Mouse (Mus musculus): ENCODE measurements around the gene Ccdc170.

Gene Ccdc170

DNA sequence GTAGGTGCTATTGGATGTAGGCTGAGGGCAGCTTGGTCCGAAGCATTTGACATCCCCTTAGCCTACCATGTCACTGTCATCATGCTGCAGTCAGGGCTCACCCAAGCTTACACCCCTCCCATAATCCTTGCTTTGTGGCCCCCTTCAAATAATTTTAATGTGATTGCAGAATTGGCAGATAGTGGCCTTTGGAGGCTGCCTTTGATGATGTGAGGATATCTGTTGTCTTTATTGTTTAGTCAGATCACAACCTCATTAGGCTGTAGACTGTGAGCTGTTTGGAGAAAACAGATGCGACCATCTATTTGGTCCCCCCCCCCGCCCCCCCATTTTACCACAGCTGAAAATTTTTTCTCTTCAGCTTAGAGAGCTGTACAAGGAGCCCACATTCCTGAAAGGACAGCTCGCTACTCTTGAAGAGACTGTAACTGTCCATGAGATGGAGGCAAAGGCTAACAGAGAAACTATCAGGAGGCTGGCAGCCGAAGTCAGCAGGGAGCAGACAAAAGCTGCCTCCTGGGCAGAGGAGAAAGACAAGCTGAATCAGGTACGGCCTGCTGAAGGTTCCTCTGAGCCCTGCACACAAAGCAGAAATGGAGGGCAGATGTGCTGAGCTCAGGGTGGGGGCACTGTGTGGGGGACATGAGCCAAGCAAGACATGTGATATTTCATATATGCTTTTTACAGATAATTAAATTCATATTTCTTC lies 38.2 kb downstream of the Ccdc170 start:
- no peak for DNase-seq (ENCODE audit: low read depth in 1 of 2, low spot score in 2 of 2)

DNA sequence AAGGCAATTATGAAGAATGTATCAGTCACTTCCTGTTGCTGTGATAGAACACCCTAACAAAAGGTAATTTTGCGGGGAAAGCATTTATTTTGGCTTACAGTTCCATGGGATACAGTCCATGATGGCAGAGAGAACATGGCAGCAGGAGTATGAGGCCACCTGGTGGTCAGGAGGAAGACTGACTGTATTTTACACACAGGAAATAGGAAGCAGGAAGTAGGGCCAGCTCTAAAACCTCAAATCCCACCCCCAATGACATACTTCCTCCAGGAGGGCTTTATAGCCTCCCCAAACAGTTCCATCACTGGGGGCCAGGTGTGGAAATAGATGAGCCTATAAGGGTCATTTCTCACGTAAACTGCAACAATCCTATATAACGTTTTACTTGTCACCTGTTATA lies 39.8 kb downstream of the Ccdc170 start:
- DNase-seq (ENCODE audit: low read depth in 1 of 2, low spot score in 2 of 2), result no peak

DNA sequence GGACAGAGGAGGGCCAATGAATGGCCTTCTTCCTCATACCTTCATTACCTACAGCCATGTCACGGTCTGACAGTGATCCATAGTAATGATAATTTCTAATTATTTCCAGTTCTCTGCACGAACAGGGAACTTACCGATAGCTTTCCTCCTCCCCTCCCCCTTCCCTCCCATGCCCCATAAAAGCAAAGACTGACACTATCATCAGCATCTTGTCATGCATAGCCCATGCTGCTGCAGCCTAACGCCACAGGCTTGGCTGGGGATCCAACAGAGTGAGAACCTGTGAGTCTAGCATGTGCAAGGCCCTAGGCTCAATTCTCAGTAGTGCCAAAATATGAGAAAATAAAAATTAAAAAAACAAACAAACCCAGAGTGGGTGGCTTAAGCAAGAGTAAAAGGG lies 40.8 kb downstream of the Ccdc170 start:
- no peak for DNase-seq (ENCODE audit: low read depth in 1 of 2, low spot score in 2 of 2)

DNA sequence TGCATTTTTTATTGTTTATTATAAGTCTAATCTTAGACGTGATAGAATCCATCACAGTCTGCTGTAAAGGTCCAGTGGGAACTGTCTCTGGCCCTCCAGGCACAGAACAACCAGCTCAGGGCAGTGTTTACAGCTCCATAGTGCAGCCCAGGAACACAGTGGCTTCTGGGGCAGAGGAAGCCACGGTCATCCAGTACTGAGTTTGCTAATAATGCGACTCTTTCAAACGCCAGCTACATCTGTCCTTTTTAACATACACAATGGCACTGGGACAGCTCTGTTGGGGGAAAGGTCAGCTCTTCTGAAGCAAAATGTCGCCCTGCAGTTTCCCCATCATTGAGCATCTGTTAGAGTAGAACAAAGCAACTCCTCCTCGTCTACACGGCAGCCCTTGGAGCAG lies 45.7 kb downstream of the Ccdc170 start:
- no peak for DNase-seq (ENCODE audit: low read depth in 1 of 2, low spot score in 2 of 2)

DNA sequence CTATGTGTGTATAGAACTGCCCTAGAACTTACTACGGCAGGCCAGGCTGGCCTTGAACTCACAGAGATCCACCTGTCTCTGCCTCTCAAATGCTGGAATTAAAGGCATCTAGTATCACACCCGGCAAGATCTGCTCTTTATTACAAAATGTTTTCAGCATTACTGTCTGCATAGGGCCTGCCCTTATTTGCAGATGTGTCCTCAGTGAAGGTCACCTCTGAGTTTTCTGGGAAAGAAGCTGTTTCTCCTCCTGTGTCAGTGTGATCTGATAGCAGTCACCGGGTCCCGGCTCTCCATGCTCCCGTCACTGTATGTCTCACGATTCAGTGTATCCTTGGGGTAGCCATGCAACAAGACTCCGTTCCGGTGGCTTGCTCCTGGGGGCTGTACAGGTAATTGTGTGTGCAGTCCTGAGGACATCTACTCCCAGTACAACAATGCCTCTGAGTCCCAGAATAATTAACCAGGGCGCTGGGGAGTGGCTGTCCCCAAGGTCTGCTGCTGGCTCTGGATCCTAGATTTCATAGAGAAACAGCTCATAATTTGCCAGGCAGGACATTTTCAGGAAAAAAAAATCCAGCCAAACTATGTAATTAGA lies 48.4 kb downstream of the Ccdc170 start:
- DNase-seq (ENCODE audit: low read depth in 1 of 2, low spot score in 2 of 2), result no peak

DNA sequence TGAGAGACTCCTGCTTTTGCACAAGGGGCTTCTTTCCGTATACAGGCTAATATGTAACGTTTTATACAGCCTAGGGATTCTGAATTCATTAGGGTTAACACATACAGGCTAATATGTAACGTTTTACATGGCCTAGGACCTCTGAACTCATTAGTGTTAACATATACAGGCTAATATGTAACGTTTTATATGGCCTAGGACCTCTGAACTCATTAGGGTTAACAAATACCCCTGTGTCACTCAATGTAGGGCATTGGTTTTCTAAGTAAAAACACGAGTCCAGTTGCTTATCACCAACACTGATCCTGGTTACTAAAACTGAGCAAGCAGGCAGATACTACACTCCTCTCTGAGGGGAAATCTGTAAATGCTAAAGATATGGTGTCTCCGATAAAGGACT lies 49.6 kb downstream of the Ccdc170 start:
- DNase-seq (ENCODE audit: low read depth in 1 of 2, low spot score in 2 of 2), result no peak

DNA sequence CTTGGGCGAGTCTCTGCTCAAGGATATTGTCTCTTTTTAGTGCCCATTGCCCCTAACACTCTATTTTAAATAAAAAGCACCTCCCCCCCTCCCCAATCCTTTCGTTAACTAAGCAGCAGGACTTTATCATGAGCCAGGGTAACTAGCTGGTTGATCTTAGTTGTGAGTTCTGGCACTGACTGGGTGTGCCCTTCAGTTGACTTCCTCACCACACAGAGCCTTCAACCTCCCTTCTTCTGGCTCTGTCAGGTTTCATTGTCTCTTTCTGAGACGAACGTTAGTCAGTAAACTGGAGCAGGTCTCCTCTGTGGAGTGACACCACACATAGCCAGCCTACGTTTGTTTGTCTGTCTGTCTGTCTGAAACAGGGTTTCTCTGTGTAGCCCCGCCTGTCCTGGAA lies 50.4 kb downstream of the Ccdc170 start:
- DNase-seq (ENCODE audit: low read depth in 1 of 2, low spot score in 2 of 2), result no peak

DNA sequence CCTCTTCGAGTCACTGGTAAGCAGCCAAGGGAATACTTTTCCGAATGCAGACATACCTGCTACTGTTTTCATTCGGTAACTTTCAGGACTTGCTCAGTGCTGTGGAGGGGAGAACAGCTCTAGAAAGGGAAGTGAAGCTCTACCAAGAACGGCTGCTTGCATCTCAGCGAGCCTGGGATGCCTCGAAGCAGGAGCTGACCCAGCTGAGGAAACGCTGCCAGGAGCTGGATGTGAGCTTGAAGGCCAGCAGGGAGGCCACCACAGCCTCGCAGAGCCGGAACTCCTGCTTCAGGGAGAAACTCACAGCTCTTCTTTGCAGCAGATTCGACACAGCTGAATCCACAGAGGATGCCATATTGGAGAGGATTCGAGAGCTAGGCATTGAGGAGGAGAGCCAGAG lies 51.6 kb downstream of the Ccdc170 start:
- DNase-seq (ENCODE audit: low read depth in 1 of 2, low spot score in 2 of 2), result no peak

DNA sequence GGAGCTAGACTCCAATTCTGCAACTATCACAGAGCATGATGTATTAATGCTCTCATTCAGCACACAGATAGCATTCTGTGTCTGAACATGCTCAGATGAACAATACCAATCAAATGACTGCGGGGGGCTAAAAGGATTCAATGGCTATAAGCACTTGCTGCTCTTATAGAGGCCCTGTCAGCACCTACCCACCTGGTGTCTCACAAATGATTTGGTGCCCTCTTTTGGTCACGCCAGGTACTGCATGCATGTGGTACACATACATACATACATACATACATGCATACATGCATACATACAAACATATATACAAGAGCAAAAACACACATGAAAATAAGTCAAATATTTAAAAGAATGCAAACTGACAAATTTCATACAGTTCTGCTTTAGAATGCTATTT lies 63.2 kb downstream of the Ccdc170 start:
- no peak for DNase-seq (ENCODE audit: low read depth in 1 of 2, low spot score in 2 of 2)

DNA sequence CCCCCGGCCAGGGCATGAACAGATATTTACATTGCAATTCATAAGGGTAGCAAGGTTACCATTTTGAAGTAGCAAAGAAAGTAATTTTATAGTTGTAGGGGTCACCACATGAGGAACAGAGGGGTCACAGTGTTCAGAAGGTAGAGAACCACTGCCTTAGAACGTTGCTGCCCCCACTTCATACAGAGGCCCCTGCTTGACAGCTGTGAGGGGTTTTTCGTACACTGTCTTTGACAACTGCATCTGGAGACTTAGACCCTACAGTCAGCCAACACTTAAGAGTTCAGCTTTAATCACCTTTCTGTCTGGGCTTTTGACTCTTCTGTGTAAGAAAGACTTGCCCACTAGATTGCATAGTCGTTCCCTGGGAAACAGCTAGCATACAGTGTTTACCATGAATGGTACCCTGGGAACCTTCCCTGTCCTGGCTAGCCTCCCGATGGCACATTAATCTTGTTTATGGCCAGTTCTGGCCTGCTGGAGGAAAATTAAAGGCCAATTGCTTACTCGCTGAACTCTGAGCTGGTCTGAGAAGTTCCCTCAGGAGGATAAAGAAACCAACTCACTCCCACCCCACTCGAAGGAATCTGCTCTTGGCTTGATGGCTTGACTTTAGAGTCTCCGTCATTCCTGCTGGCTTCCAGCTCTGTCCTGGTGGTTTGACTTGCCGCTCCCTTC lies 71.3 kb downstream of the Ccdc170 start:
- DNase-seq (ENCODE audit: low read depth in 1 of 2, low spot score in 2 of 2), result no peak

DNA sequence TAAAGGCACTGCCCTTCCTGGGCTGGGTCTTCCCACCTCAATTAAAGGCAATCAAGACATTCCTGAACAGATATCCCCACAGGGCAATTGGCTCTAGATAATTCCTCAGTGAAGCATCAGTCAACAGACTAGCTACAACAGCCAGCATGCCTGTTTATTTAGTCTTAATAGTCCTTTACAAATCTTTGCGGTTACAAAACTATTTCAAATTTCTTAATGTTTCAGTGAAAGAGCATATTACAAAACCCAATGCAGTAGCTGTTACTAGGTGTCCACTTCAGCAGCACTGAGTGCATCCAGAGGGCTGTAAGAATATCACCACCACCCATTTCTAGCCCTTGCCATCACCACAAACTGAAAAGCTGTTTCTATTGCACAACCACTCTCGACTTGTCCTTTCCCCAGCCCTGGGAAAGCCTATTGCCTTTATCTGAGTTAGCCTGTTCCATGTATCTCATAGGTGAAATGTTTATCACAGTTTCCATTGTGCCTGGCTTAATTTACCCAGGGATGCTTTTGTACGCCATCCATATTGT lies 74.6 kb downstream of the Ccdc170 start:
- no peak for DNase-seq (ENCODE audit: low read depth in 1 of 2, low spot score in 2 of 2)

DNA sequence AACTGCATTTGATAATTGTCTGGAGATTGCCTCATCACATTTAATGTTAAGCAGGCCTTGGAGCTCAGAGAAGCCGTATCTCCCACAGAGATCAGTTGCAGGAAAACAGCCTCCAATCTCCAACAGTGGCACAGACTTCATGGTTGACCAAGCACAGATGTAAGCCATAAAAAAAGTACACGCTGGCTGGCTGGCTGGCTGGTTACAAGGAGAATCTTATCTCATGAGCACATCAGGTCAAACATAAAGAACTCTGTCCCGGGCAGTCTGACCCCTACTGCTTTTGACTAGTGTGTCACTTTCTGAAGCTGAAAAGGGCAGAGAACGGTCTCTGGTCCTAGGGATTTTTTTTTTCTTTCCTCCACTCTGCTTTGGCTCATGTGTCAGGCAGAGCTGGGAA lies 76.8 kb downstream of the Ccdc170 start:
- DNase-seq (ENCODE audit: low read depth in 1 of 2, low spot score in 2 of 2), result no peak

DNA sequence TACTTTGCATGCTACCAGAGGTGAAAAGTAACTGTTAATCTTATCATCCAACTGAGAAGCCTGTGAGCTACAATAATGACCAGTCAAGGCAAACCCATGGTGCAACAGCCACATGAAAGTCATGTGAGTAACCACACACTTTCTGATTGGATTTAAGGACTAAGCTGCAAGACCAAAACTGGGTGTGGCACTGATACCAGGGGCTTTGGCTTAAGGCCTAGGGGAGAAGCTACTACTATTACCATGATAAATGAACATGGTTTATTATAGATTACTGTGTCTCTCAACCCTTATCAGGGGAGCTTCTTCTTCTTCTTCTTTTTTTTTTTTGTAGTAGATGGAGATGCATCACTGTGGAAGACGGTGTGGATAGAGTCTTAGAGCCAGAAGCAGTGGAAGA lies 82.8 kb downstream of the Ccdc170 start:
- no peak for DNase-seq (ENCODE audit: low read depth in 1 of 2, low spot score in 2 of 2)

DNA sequence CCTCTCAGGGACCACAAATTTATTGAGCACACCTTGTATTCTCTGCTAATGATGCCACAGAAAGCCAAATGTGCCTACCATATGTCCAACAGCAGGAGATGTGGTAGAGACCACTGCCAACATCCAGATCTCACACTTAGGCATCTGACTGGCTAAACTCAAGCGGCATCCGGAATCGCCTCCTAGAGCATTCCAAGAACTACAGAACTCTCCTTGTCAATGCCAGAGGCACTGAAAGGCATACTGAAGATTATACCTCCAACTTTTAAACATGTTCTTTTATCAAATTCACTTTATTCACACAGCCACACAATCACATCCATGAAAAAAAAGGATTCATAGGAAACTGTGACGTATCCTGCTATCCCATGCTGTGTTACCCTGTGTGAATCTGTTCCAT lies 88.5 kb downstream of the Ccdc170 start:
- no peak for DNase-seq (ENCODE audit: low read depth in 1 of 2, low spot score in 2 of 2)

DNA sequence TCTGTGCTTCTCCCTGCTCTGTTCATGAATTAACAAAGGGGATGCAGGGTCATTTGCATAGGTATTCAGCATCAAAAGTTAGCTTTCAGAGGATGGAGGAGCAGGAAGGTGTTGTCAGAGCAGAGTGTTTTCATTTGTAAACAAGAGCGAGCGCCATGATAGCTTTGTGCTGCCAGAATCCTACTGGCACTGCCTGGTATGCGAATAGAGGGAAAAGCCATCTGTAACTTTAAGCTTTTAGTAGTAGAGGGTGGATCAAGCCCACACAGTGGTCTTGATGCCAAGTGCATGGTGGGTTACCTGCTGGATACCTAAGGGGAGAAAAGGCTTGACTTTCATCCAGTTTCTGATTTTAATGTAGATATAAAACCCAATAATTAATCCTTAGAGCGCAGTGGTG lies 89.0 kb downstream of the Ccdc170 start:
- DNase-seq (ENCODE audit: low read depth in 1 of 2, low spot score in 2 of 2), result no peak

DNA sequence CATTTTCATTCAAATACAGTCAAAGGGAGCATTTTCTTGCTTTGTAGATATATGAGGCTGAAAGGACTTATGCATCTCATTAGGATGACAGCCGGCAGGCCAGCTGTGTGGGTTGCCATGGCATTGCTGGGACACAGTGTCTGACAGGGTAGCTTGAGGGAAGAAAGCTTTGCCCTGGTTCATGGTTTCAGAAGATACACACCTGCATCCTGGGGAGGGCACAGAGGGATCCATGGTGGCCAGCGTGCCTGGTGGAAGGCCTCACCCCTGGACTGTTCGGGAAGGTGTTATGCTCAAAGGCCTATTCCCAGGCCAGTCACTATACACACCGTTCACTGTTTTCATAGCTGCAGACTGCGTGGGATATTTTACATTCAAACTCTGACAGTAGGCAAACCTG lies 99.6 kb downstream of the Ccdc170 start:
- no peak for DNase-seq (ENCODE audit: low read depth in 1 of 2, low spot score in 2 of 2)

DNA sequence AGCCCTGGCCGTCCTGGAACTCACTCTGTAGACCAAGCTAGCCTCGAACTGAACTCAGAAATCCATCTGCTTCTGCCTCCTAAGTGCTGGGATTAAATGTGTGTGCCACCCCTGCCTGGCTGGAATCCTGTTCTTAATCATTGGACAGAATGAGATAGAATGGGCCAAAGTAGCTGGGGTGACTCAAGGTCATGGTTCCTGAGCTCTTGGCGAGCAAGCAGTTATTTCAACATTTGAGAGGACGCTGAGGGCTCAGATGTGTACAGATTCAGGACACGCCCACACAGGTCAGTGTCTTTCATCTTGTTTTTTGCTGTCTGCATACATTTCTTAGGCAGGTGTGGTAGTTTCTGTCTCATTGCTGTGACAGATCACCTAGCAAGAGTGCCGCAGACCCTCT lies 104.4 kb downstream of the Ccdc170 start:
- no peak for DNase-seq (ENCODE audit: low read depth in 1 of 2, low spot score in 2 of 2)

DNA sequence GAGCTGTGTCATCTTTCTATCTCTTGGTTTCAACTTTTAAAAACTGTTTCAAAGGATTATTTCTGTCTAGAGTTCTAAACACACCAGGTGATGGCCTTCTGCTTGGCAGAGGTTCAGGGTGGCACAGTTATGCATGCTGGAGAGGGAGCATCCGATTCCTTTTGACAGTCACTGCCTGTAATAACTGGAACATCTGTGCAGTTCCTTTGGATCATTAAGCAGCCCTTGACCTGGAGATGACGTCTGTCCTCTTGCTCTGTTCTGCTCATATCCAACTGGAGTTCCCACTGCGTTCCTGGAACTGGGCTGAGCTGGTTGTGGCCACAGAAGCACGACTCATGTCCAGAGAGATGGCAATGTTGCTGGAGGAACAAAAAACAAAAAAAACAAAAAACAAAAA lies 107.3 kb downstream of the Ccdc170 start:
- no peak for DNase-seq (ENCODE audit: low read depth in 1 of 2, low spot score in 2 of 2)

DNA sequence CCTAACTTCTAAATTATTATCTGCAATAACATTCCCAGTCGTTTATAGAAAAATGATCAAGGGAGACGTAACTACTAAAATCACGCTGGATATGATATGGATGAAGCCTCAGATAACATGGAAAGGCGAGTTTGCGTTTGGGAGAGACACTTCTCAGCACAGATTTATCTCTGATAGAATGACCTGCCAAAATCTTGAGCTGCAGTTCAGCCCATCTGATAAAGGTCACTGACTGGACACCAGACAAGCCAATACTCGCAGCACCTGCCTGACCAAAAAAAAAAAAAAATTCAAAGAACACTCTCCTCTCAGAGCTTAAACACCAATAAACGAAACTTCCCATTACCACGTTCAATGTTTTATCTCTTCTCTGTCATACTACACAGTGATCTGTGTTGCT lies 108.7 kb downstream of the Ccdc170 start:
- DNase-seq (ENCODE audit: low read depth in 1 of 2, low spot score in 2 of 2), result no peak

DNA sequence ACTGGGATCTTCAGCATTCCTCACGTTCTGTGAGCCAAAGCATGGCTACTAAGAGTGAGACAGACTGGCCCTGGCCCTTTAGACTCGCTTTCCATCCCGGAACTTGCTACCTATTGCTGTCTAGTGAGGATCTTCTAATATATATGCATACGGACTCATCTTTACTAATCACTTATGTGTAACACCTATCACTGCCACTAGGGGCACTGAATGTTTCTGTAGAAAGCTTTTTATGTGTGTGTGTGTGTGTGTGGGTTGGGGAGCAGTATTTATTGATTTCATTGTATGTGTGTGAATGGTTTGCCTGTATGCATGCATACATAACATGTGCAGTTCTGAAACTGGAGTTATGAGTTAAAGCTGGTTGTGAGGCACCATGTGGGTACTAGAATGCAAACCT lies 111.5 kb downstream of the Ccdc170 start:
- no peak for DNase-seq (ENCODE audit: low read depth in 1 of 2, low spot score in 2 of 2)

DNA sequence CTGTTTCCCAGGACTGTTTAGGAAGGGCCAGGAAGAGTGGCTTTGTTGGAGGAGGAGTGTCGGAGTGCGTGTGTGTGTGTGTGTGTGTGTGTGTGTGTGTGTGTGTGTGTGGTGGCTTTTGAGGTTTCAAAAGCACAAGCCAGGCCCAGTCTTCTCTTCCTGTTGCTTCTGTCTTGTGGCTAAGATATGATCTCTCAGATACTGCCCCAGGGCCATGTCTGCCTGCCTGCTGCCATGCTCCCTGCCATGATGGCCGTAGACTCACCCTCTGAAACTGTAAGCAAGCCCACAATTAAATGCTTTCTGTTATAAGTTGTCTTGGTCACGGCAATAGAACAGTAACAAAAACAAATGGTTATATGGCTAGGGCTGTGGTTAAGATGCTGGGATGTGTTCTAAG lies 114.9 kb downstream of the Ccdc170 start:
- no peak for DNase-seq (ENCODE audit: low read depth in 1 of 2, low spot score in 2 of 2)

DNA sequence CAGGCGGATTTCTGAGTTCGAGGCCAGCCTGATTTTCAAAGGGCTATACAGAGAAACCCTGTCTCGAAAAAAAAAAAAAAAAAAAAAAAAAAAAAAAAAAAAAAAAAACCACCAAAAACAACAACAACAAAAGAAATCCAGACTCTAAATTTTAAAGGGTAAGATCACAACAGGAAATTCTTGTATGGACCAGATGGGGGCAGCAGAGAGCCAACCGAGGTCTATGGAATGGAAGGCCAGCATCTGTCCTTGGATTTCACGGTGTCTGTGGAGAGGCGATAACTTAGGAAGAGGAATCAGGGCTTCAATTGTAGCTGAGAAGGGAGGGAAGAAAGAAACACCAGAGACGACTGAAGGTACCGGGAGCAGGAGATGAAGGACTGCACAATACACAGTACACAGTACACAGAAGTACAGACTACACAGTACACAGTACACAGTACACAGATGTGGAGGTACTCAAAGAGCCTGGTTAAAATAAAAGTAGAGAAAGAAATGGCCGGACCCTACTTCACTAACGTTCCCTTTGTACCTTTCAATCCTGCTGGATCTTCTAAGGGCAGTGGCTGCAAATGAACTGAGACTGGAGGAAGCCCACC lies 116.0 kb downstream of the Ccdc170 start:
- DNase-seq (ENCODE audit: low read depth in 1 of 2, low spot score in 2 of 2), result no peak

Data from monocyte, adult 2 months (primary cell).